Mouse (Mus musculus) right cerebral cortex, adult 2 months (tissue): Measurements from ENCODE around the gene Helz.
"Not testable (repeated sequence)": the region's sequence is repeated elsewhere in the genome, so short reads cannot be mapped to it uniquely, and the experiment has no call there.

Experiments used
- DNase-seq, 2 experiments: peaks; one replicate each; pipeline ENCODE4 v3.0.0; 2021 to 2022; ENCODE audit warnings: low spot score in 2 of 2

The Helz gene

DNA sequence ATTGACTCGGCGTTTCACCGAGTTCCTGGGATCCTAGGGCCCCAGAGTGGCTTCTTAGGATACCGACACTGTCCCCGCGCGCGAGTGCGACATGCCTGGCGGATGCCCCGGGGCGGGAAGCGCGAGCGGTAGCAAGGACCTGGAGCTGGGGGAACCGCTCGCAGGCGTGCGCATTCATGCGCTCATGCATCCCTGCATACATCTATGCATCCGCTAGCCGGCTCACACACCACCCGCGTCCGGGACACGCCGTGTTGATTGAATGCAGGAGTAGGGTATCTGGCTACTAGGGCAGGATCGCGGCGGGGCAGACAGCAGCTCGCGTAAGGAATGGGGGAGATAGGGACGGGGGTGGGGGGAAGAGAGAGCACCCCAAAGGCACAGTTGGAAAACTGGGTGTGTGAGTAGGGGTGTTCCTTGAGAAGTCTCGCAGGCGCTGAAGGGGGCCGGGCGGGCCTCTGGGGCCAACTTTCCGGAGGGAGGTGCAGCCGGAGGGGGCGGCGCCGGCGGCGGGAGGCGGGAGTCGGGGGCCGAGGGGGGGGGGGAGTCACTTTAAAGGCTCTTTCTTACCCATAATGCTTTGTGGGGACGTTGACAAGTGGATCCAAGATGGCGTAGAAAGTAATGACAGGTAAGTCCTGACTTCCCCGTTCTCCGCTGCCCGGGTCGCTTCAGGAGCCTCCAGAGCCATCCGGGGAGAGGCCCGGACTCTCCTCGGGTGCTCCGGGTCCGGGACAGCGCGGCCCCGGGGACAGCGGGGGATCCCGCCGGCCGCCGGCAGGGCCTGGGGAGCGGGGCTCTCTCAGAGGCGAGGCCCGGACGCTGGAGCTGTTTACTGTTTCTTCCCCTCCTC, at the start of gene Helz:
Gene Helz (plus strand): TSS at position 580 of the 853 bp plus-strand sequence.
- peak; percentile 46 to 62 for DNase-seq

DNA sequence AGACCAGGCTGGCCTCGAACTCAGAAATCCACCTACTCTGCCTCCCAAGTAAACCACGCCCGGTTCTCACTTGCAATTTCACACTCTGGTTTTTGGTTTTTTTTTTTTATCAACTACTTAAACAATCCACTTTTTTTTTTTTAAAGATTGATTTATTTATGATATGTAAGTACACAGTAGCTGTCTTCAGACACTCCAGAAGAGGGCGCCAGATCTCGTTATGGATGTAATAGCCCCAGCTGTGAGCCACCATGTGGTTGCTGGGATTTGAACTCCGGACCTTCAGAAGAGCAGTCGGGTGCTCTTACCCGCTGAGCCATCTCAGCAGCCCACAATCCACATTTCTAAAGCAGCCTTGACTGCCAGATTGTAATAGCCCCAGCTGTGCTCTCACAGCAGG, 44.9 kb upstream of the Helz start:
- DNase-seq = no peak

DNA sequence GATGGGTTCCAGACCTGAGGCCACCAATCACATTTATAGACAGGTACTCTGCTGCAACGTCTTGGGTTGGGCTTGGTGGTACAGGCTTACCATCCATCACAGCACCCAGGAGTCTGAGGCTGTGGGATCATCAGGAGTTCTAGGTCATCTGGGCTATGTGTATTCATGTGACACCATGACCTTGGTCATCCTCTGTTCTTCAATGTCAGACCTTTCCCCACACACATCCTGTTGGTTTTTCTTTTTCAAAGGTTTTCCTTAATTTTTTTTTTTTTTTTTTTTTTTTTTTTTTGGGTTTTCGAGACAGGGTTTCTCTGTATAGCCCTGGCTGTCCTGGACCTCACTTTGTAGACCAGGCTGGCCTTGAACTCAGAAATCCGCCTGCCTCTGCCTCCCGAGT, 43.4 kb upstream of the Helz start:
- DNase-seq = not testable (repeated sequence)

DNA sequence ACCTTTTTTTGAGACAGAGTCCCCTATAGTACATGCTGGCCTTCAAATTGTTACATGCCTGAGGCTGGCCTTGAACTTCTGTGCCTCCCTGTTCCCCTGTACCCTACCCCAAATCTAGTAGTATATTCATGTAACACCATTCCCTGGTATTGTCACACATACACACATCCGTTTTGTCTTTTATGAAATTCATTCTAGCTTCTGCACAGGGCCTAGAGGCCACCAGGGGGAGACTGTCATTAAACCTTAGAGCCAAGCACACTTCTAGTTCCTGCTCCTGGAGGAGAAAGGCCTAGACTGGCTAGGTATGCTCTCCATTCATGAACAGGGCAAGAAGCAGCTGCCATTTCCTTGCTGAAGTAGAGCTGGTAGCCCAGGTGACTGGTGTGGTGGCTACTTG, 41.5 kb upstream of the Helz start:
- no peak for DNase-seq

DNA sequence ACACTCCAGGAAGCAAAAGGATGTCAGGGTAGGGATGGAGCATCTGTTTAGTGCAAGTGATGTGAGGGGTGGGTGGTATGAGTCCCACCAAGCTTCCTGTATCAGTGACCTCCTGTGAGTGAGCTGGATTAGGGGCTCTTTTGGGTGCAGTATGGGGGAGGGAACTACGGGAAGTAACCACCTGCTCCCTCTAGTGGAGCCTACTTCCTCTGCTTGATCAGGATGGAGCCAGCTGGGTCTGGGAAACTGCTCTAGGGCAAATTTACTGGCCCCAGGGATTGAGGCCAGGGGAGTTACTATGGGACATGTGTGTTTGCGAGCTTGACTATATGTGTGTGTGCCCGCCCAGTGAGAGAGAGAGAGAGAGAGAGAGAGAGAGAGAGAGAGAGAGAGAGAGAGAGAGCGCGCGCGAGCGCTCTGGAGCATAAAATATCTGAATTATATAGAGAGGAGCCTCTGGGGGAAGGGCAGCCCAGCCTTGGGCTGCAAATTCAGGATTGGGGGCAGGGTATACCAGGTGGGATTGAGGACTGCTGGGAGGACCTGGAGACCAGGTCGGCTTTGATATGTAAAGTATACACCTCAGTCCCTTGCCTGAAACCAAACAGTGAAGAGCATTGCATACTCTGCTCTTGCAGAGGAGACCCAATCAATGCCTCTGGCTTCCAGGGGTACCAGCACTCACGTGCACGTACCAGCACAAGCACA, 37.9 kb upstream of the Helz start:
- DNase-seq = no peak

DNA sequence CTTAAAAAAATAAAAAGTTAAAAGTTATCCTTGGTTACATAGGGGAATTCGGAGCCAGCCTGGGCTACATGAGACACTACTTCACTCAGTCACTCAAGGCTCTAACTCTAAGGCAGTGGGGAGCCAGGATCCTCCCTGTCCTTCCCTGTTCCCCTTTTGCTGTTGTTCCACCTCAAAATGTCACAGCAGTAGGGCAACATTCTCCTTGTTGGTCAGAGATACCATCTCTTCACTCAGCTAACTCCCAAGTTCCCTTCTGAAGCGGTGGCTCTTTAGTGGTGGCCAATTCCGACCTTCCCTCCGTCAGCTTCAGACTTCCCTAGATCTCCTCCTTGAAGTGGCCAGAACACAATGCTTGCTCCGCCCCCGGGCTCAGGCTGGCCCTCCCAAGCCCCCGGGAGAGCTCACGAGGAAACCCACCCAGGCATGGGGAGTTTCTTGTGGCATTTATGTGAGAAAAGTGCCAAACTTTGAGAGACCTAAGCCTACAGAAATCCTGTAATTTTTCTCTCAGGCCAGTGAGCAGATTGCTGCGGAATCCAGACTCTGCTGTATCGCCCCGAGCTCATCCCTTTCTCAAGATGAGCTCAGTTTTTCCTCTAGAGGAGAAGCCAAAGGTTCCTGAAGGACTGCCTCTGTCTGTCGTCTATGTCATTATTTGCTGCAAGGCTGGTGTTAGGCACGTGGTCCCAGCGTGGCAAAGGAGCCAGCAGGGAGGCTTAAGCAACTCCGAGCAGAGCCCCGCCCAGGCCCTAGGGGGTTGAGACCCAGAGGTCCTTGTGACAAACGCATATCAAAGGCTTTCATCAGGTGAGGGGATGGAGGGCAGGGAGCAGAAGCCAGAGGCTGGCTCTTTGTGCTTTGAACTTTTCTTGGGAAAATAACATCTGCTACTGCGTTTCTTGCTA, 37.1 kb upstream of the Helz start:
- no peak for DNase-seq

DNA sequence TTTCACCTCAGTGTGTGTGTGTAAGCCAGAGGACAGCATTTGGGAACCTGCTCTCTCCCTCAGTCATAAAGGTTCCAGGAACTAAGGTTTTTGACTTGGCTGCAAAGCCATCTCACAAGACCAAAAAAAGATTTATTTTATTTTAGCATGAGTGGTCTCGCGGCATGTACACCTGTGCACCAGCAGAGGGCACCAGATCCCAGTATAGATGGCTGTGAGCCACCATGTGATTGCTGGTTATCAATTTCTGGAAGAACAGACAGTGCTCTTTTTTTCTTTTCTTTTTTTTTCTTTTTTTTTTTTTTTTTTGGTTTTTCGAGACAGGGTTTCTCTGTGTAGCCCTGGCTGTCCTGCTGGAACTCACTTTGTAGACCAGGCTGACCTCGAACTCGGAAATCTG, 35.8 kb upstream of the Helz start:
- DNase-seq = peak; percentile 72 to 73

DNA sequence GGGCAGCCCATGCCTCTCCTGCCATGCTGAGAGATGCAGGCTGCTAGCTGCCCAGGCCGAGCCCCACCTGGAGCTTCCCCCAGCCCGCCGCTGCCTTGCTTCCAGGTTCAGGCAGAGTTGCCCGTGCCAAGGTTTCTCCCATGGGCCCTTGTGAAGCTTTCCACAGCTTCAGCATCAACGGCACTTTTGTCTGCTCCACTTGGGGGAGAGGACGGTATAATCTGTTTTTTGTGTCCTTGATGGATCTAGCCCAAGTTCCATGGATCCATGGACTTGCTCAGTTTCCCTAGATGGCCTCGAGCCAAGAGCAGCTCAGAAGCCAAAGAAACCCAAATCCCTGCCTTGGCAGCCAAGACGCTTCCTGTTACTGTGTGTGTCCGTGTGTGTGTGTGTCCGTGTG, 34.7 kb upstream of the Helz start:
- DNase-seq = no peak

DNA sequence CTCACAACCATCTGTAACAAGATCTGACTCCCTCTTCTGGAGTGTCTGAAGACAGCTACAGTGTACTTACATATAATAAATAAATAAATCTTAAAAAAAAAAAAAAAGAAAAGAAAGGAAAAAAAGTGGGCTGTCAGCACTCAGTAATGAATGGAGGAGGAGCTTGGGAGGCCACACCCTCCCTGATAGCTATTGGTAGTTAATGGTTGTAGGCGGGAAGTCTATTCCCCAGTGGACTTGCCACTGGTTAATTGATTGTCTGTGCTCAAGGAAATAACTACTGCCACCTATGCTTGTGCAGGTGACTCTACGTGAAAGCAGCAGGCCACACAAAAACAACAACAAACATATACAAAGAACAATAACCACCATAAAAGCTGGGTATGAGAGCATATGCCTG, 31.3 kb upstream of the Helz start:
- no peak for DNase-seq

DNA sequence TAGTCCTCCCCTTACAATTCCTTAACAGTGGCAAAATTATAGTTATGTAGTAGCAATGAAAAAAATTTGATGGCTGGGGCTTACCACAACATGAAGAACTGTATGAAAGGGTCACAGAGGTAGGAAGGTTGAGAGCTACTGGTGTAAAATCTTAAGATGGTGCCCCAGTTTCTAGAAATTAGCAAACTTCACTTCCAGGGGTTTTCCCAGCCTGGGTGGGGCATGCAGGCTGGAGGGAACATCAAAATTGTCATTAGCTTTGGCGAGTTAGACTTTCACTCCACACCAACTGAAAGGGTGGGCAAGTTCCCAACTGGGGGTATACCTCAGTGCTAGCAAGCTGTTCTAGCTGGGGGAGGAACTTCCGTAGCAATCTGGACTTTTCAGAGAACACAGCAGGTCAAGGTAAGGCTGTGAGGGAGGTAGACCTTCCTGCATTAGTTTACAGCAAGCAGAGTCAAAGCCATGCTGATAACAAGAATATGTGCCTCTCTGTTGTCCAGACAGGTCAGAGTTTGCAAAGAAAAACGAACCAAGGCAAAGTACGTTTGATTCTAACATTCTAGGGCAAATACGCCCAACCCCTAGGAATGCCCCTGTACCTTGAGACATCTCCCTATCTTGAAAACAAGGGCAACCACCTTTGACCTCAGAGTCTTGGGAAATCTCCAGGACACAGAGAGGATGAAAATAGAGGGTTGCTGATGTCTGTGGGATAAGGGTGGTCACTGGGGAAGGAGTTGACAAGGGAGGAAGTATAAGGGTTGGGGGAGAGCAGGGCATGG, 28.9 kb upstream of the Helz start:
- DNase-seq = no peak

DNA sequence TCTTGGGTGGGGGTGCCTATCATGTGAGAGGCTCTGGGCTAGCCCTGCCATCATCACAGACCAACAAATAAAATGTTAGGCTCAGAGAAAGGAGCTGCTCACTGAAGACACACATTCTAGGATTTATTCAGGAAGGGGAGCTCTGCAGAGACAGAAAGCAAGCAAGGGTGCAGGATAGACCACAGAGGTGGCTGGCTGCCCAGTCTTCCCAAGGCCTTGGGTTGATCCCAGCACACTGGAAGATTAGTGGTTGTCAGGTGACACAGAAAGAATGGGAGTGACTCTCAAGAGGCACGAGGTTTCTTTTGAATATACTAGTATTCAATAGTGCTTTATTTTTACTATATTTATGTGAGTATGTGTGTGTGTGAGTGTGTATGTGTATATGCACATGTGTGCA, 26.6 kb upstream of the Helz start:
- DNase-seq = no peak

DNA sequence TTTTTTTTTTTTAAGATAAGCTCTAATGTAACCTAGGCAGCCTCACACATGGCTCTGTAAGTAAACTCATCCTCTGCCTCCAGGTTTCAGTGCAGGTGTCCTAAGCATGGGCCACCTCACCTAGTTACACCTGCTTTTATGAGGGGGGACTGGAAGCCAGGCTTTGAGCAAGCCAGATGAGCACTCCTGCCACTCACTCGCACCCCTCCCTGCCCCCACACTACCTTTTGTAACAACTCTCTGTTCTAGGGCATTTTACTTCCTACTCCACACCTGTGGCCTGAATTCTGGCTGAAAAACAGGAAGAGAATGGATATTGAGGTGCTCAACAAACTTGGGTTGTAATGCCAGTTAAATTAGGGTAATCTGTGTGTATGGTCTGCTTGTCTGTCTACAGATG, 22.8 kb upstream of the Helz start:
- no peak for DNase-seq

DNA sequence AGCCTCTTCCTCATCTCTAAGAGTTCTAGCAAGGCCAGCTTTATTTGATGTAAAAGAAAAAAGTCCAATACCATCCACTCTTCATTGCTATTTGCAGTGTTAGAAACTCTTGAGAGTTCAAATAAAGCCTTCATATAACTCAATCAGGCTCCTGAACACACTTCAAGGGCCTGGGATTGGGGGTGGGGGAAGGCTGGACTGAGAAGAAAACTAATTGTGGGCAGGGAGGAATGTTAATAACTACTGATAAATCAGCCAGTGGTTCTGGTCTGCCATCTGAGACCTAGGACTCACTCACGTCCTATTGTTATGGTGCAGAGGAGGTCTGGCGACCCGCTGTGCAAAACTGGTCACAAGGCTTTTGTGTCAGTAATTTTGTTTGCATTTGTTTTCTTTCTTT, 20.1 kb upstream of the Helz start:
- DNase-seq = no peak

DNA sequence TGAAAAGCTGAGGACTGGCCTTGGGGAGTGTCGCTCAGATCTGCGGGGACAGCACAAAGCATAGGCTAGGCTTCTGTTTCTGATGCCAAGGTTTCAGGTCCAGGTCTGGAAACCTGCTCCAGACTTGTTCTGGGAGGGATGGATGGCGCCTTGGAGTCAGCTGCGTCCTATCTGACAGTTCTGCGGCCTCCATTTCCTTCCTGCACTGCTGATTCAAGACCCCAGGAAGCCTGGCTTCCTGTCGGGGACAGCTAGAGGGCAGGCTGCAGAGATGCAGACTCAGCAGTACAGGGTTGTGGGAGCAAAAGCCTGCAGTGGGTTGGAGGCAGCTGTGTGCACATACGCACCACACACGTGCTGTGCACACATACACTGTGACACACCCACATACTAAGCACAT, 18.4 kb upstream of the Helz start:
- DNase-seq = peak in 1 of 2 experiments; percentile 2

DNA sequence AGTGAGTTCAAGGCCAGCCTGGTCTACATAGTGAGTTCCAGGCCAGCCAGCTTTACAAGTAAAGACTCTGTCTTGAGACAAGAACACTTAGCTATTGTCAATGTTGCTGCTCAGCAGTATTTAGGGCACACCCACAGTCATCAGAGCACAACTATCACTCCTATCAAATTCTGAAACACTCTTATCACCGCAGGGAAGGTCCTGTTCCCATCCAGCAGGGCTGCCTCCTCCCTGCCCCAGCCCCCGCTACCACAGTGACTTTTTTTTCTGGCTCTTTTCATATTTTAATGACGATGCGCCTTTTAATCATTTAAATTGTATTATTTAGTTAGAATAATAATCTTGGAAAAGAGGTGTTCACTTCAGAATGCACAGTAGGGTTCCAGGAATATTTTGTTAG, 16.3 kb upstream of the Helz start:
- DNase-seq = no peak

DNA sequence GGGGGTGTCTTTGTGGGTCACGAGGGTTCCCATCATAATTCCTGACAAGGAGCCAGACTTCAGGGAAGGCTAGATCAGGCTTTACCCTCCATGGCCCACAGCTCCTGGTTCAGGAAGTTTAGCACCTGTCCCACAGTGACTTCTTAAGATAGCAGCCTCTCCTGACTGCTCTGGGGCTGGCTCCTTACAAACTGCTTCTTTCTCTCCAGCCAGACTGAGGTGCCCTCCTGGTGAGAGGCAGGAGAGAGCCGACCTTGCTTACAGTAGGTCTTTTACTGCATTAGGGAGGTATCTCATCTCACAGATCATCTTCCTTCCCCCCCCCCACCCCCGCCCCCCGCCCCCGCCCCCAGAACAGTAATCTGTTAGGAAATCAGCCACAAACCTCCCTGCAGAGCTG, 15.5 kb upstream of the Helz start:
- no peak for DNase-seq

DNA sequence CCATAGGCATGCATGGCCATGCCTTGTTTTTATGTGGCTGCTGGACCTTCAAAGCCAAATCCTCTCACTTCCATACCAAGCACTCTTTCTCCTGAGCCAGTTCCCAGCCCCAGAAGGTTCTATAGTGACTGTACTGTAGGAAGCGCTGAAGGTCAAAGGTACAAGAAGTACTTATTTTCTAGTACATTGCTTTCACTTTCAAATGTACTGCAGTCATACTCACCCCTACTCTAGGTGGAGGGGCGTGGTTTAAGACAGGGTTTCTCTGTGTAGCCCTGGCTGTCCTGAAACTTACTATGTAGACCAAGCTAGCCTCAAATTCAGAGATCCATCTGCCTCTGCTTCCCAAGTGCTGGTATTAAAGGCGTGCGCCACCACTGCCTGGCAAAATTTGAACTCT, 8.7 kb upstream of the Helz start:
- no peak for DNase-seq

DNA sequence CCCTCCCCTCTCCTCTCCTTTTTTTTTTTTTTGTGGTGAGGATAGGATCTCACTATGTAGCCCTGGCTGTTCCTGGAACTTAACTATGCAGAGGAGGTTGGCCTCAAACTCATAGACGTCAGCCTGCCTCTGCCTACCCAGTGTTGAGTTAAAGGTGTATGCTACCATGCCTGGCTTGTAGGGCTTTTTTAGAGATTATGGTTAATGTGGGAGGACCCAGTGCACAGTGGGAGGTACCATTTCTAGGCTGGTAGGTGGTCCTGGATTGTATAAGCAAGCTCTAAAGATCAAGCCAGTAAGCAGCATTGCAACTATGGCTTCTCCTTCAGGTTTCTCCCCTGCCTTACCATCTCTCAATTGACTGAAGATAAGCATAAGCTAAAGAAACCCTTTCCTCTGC, 7.4 kb upstream of the Helz start:
- no peak for DNase-seq

DNA sequence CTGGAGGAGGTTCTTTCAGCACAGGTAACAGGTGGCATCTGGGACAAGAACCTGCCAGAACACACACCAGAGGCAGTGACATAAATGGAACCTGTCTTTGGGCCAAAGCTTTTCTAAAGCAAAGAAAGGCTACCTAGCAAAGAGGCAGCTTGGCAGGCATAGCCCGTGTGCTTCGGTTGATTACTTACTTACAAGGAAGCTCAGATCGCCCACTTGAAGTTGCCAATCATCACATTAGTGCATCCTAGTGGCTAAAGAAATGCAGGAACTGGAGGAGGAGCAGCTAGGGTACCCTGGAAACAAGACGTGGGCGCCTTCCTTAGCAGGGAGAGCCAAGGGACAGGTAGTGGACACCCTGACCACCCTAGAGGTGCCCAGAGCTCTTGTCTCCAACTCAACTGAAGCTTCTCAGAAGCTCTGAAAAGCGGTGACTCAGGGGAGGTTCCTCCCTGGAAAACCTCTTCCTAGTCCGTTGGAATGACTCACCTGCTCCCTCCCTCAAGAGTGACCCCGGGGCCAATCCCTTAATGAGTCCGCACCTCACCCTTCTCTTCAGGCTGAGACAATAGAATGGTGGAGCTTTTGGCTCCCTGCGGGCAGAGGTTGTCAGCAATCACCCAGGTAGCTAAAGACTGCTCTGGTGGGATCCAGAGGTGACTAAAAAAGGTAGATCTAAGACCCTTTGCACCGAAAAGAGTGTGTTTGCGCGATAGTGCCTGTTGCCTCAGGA, 1.8 kb upstream of the Helz start:
- peak in 1 of 2 experiments; percentile 6 for DNase-seq

DNA sequence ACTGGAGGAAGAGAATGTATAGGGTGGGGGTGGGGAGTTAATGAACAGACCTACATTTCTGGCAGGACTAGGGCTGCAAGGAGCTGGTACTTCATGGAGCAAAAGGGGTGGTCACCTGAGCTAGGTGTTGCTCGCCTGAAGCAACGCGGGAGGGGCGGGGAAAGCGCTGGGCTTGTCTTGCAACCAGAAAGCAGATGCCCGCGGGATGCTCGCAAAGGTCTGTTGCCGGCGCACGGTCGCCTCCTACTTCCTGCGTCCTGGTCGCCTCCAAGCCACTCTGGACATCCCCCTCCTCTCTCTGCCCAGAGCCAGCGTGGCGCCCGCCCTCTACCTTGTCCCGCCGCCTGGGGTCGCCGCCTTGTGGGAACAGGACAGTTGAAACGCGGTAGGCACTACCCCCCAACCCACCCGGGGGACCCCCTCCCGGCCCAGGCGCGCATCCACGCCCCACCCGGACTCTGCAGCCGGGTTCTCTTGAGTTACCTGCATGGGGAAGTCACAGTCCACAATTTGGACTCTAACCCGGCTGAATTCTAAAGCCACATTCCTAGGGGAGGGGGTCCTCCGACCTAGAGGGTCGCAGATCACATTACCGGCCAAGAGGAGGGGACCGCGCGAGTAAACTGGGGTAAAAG, 946 bp upstream of the Helz start:
- peak in 1 of 2 experiments; percentile 9 for DNase-seq
